Mouse (Mus musculus) megakaryocyte, adult 5-6 weeks (primary cell): Measurements from ENCODE around the gene Trcg1. TPM values are rescaled to one million over a fixed set of nuclear protein-coding genes. Genes with fewer than 3 reads are reported as not detected.

ENCODE experiments used
- ATAC-seq: 2 replicates; pipeline ENCODE4 v1.8.0; 2016; ENCODE audit warnings: mild to moderate bottlenecking, inconsistent platforms; ENCODE audit not compliant: poor library complexity, severe bottlenecking
- total RNA-seq, 2 experiments: library from RNA; stranded (forward) in 1 of 2; stranded (reverse) in 1 of 2; fragments of 153-499, 151-499 nt in 1 of 2; fragments of 221-1000, 200-1000 nt in 1 of 2; gene quantifications; 2 replicates each; pipeline versions ENCODE4 v1.2.3 to v1.2.4; 2015 to 2017

Gene Trcg1
- total RNA-seq, 2 experiments from 2014 or later = not detected

GRCm38 (mm10) chr9:57261913-57262794 lies 25.8 kb downstream of the Trcg1 start, which contains the start of gene 1700017B05Rik:
1700017B05Rik (minus strand) TSS chr9:57262612.
- peak; percentile 57 for ATAC-seq

GRCm38 (mm10) chr9:57262795-57263684 lies 26.7 kb downstream of the Trcg1 start:
- ATAC-seq = peak; percentile 33

GRCm38 (mm10) chr9:57265125-57265524 lies 28.8 kb downstream of the Trcg1 start:
- ATAC-seq = no peak

- ATAC-seq = no peak
Observed at GRCm38 (mm10) chr9:57267421-57267820, 31.1 kb downstream of the Trcg1 start.

GRCm38 (mm10) chr9:57268078-57268477 lies 31.7 kb downstream of the Trcg1 start:
- ATAC-seq = 0 out of 2 replicates have a peak, but pooled peaks have one; percentile 13

- ATAC-seq = 0 out of 2 replicates have a peak, but pooled peaks have one; percentile 5
Observed at GRCm38 (mm10) chr9:57268575-57268974, 32.2 kb downstream of the Trcg1 start.

GRCm38 (mm10) chr9:57269384-57269783 lies 33.0 kb downstream of the Trcg1 start:
- no peak for ATAC-seq

GRCm38 (mm10) chr9:57270399-57270798 lies 34.0 kb downstream of the Trcg1 start:
- ATAC-seq = no peak

- ATAC-seq = no peak
Observed at GRCm38 (mm10) chr9:57271081-57271480, 34.7 kb downstream of the Trcg1 start.

- no peak for ATAC-seq
Observed at GRCm38 (mm10) chr9:57271837-57272562, 35.6 kb downstream of the Trcg1 start.

GRCm38 (mm10) chr9:57272902-57273804 lies 36.8 kb downstream of the Trcg1 start:
- peak; percentile 62 for ATAC-seq

- no peak for ATAC-seq
Observed at GRCm38 (mm10) chr9:57273805-57274494, 37.6 kb downstream of the Trcg1 start.

GRCm38 (mm10) chr9:57276311-57276710 lies 40.0 kb downstream of the Trcg1 start:
- no peak for ATAC-seq

GRCm38 (mm10) chr9:57278268-57278667 lies 41.9 kb downstream of the Trcg1 start:
- peak; percentile 92 for ATAC-seq

GRCm38 (mm10) chr9:57279441-57279840 lies 43.1 kb downstream of the Trcg1 start:
- ATAC-seq = no peak

- ATAC-seq = no peak
Observed at GRCm38 (mm10) chr9:57281549-57281948, 45.2 kb downstream of the Trcg1 start.

- ATAC-seq = no peak
Observed at GRCm38 (mm10) chr9:57282686-57283085, 46.3 kb downstream of the Trcg1 start.

- ATAC-seq = no peak
Observed at GRCm38 (mm10) chr9:57283311-57283710, 47.0 kb downstream of the Trcg1 start.

- ATAC-seq = no peak
Observed at GRCm38 (mm10) chr9:57287183-57287582, 50.8 kb downstream of the Trcg1 start.
